Mouse (Mus musculus): Measurements from ENCODE around the gene Anks1b.

The Anks1b gene

GRCm38 (mm10) chr10:90144444-90144843, 271.1 kb downstream of the Anks1b start:
- DNase-seq (ENCODE audit: low spot score in 2 of 2): no peak

DNA sequence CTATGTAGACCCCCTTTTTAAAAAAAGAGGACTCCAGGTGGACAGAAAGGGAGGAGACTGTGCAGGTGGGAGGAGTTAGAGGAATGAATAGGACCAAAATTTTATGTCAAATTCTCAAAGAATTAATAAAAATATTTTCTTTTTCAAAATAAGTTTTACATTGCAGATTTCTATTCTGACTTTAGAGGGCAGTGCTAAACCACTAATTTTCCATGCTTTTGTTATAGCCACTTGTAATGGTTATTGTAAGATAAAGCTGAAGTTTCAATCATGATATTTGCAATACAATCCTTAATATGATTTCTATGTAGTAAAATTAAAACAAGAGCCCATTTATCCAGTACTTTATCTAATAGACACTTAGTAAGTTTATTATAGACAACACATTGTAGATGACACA, 278.2 kb downstream of the Anks1b start:
- DNase-seq (ENCODE audit: low spot score in 2 of 2): no peak

DNA sequence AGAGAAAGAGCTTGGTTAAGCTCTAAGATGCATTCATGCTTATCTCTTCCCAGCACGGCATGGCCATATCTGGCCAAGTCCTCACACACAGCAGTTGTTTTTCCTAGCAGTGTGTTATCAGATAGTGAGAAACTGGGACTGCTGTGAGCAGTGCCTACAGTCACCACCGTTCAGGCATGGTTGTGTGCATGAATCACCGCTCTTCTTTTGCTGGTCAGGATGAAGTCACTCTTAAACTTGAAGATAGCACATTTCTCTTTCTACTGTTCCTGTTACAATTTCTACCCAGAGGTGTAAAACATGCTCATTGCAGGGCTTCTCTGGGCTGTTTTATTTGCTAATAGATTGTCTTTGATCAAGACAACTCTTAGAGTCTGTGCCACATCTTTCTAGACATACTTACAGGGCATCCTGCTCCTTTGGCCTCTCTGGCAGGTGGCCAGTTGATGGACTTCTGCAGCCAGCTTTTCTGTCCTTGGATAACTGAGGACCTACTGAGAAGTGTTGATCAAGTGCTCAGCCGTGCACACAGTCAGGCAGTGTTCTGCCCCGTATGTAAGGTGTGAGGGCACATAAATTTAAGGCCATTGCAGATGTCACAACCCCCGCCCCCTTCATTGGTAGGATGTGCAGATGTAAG, 296.8 kb downstream of the Anks1b start:
- DNase-seq (ENCODE audit: low spot score in 2 of 2): peak in 1 of 2 experiments; percentile 27

DNA sequence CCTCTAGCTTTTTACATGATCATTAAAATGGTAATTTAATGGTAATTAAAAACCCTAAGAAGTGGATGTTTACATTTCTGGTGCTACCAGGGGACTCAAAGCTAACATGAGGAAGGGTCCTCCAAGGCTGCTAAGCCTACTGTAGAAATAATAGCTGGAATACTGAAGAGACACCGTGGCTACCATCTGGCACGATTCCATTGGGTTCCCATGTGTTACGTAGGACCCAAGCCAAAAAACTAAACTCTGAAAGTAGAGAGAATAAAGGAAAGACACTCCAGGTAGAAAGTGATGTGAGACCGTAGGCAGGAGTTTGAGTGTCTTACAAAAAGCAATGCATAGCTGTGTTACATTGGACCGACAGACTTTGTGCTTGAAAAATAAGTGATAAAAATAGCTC, 317.1 kb downstream of the Anks1b start:
- DNase-seq (ENCODE audit: low spot score in 2 of 2): no peak

- DNase-seq (ENCODE audit: low spot score in 2 of 2): no peak
These were observed 323.6 kb downstream of the Anks1b start for GRCm38 (mm10) chr10:90196936-90197335.

GRCm38 (mm10) chr10:90210044-90210443, 336.7 kb downstream of the Anks1b start:
- no peak for DNase-seq (ENCODE audit: low spot score in 2 of 2)

- DNase-seq (ENCODE audit: low spot score in 2 of 2): no peak
These were observed 347.2 kb downstream of the Anks1b start for GRCm38 (mm10) chr10:90220470-90220869.

DNA sequence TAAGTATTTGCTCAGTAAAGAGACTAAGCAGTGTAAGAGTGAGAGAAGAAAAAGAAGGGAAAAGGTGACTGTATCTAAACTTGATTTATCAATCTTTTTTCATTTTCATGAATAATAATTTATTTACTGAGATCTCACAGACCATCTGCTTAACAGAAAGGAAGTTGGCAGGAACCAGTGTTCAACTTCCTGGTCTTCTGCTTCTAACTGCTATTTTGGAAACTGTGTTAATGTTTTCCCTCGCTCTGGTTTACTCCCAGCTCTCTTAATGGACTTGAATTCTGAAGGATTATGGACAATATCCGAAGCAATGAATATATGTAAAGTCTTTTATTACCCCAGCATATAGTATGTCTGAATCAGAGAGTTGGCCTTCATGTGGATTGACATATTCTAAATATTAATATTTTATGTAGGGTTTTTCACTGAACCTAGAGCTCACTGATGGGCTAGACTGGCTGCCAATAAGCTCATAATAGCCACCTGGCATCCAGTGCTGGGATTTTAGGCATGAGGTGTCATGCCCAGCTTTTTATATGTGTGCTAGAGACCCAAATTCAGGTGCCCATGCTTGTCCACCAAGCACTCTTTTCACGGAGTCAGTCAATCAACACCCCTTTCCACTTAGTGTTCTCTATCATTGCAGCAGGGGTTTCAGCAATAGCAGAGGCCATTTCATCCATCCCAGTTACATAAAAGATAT, 349.6 kb downstream of the Anks1b start:
- DNase-seq (ENCODE audit: low spot score in 2 of 2): no peak

DNA sequence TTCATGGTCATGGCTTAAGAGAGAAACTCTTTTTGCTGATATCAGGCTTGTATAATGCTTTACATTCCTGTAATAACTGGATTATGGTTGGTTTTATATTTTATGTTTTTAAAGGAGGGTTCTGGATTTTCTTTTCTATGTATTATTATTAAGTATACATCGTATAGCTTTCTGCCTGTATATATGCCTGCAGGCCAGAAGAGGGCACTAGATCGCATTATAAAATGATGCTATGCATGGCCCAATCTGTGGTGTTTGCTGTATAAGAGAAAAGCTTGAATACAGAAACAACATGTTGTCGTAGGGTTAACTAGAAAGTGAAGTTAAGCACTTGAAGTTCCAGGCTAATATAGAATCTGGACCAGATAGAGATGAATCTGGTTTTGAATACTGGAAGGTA, 362.0 kb downstream of the Anks1b start:
- DNase-seq (ENCODE audit: low spot score in 2 of 2): no peak

- no peak for DNase-seq (ENCODE audit: low spot score in 2 of 2)
These were observed 364.0 kb downstream of the Anks1b start for GRCm38 (mm10) chr10:90237290-90237689.

DNA sequence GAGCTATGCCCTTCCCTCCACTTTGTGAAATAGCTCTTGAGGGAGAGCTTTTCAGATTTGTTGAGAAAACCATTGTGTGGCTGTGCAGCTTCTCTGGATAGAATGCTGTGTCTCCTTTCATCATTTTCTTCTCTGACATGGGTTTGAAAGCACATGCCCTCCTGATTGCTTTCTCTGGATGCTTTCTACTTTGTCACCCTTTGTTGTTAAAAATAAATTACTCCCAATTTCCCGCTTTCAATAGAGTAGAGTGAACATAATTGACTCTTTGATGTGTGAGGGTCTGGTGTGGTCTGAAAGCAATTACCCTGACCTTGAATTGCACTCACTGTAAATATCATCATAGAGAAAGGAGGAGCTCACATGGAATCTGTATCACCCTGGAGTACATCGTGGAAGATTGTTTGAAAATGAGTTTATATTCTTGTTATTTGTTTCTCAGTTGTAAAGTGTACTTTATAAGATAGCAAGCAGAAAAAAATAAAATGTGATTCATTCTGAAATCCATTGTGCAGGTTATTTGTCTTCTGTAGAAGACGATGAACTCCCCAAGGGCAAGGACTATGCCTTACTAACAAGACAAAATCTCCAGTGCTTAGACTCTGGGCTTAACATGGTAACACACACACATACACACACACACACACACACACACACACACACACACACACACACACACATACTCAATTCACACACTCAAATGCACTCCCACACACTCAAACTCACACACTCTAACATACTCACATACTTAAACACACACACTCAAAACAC, 385.8 kb downstream of the Anks1b start:
- DNase-seq (ENCODE audit: low spot score in 2 of 2): no peak

DNA sequence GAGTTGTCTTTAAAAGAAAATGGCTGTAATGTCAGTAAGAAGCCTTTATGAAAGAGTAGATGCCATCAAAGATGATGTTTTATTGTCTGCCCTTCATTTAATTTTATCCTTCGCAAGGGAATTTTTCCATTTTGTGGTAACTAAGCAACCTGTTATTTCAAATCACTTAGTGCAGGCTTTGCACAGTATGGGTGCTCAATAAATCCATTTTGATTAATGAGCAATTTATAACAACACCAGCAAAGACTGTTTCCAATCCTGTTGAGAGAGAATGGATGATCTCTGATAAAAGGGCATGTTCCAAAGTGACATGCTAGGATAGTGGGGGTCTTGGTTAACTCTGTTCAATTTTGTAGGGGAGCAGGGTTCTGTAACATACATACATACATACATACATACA, 398.0 kb downstream of the Anks1b start:
- DNase-seq (ENCODE audit: low spot score in 2 of 2): no peak

DNA sequence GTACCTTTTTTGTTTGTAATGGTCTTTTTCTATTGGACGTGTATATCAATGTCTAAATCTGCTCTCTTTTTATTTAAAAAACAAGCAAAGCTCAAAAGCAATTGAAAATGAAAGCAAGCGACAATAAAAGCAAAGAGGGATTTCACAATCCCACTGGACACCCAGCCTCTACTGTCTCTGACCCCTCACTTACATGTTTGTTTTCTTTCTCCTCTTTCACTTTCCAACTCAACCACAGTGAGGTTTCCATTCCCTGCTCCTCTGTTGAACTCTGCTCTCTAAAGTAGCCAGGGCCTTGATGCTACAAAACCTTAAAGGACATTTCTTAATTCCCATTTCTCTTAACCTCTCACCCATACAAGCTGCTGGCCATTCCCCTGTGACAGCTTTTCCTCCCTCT, 400.0 kb downstream of the Anks1b start:
- DNase-seq (ENCODE audit: low spot score in 2 of 2): no peak

DNA sequence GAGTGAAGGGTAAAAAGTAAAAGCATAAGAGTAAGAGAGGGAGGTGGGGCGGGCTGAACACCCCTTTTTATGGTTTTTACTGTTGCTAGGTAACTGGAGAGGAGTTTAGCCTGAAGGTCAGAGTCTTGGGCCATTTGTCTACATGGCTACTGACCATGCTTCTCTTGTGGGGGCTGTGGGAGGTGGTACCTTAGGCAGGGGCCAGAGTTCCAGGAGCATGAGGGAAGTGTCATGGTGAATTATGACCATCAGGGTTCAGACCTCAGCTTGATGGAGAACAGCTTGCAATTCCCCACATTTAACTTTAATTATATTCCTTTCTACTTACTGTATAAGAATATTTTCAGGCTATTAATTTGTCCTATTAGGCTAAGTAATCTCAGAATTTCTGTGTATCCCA, 413.3 kb downstream of the Anks1b start:
- no peak for DNase-seq (ENCODE audit: low spot score in 2 of 2)

DNA sequence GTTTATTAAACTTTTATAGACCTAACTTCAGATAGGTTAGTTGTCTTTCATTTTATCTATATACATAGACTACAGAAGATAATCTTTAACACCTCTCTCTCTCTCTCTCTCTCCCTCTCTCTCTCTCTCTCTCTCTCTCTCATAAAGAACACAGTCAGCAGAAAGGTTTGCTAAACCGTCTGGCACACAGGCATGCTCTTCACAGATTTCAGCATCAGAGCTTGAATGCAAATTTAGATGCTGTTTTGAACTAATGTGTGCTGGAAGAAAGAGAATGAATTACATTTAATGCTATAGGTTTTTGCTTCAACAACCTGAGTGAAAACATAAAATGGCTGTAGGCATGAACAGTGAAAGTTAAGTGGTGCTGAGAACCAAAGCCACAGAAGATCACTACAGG, 429.9 kb downstream of the Anks1b start:
- DNase-seq (ENCODE audit: low spot score in 2 of 2): no peak

GRCm38 (mm10) chr10:90306156-90306555, 432.8 kb downstream of the Anks1b start:
- no peak for DNase-seq (ENCODE audit: low spot score in 2 of 2)

DNA sequence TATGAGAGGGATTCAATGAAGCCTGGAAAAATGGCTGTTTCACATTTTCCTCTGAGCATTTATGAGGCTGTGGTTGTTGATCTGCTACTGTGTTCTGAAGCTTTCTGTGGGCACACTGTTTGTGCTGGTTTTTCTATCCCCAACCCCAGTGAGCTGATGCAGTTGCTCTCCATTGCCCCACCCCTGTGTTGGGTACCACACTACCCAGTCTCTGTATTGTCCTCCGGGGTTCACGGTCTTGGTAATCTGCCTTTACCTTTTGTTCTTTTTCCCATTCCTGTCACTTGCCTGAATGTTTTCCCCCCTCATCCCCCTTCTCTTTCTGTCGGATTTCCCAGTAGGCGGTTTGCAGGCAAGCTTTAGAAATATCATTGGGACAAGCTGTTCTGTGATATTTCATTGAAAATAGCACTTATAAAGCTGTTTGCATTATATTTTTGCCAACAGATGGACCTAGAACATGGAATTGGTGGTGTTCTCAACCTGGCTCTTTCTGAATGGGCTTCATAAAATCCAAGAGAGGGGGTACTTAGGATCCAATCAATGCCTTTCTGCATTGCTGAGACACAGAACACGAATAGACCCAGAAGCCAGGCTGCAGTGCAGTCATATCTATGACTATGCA, 434.7 kb downstream of the Anks1b start:
- peak; percentile 43 to 47 for DNase-seq (ENCODE audit: low spot score in 2 of 2)

GRCm38 (mm10) chr10:90329781-90330180, 456.5 kb downstream of the Anks1b start:
- DNase-seq (ENCODE audit: low spot score in 2 of 2): no peak

DNA sequence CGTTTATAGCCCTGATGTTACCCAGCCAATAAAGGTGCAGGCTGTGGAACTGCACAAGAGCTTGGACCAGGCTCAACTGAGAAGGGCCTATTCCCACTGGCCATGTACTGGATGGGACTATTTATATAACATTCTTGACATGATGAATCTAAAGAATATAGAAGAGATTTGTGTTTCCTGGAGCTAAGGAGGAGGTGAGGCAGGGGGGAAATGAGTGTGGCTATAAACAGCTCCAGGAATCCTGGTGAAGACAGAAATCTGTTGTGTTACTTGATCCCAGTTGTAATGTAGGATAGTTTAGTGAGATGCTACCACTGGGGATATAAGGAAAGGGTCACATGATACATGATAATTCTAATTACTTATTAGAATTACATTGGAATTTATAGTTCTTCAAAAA, 472.1 kb downstream of the Anks1b start:
- DNase-seq (ENCODE audit: low spot score in 2 of 2): peak; percentile 18 to 33

GRCm38 (mm10) chr10:90356258-90356657, 482.9 kb downstream of the Anks1b start:
- DNase-seq (ENCODE audit: low spot score in 2 of 2): no peak

GRCm38 (mm10) chr10:90357169-90357907, 484.0 kb downstream of the Anks1b start:
- DNase-seq (ENCODE audit: low spot score in 2 of 2): no peak

DNA sequence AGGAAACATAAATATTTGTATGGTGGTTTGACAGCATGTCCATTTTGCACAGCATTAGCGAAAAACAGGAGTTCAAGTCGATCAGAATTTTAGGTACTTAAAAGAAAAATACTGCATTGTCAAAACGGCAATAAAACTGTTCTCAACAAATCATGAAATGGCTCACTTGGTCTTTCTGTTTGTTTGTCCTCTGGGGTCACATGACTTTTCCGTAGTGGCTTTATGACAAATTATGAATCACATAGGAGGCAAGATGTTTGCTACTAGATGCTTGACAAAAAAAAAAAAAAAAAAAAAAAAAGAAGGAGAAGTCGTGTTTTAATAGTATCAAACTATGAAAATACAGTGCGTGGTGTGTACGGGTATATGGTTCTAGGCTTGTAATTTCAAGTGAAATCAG, 495.7 kb downstream of the Anks1b start:
- no peak for DNase-seq (ENCODE audit: low spot score in 2 of 2)
